Mouse (Mus musculus) WW6 (cell line): Measurements from ENCODE around the gene Nprl2.

Source experiments
- DNase-seq: peaks from one replicate; pipeline ENCODE4 v3.0.0-alpha.2; 2013; ENCODE audit warnings: low read depth, low spot score

Gene Nprl2

DNA sequence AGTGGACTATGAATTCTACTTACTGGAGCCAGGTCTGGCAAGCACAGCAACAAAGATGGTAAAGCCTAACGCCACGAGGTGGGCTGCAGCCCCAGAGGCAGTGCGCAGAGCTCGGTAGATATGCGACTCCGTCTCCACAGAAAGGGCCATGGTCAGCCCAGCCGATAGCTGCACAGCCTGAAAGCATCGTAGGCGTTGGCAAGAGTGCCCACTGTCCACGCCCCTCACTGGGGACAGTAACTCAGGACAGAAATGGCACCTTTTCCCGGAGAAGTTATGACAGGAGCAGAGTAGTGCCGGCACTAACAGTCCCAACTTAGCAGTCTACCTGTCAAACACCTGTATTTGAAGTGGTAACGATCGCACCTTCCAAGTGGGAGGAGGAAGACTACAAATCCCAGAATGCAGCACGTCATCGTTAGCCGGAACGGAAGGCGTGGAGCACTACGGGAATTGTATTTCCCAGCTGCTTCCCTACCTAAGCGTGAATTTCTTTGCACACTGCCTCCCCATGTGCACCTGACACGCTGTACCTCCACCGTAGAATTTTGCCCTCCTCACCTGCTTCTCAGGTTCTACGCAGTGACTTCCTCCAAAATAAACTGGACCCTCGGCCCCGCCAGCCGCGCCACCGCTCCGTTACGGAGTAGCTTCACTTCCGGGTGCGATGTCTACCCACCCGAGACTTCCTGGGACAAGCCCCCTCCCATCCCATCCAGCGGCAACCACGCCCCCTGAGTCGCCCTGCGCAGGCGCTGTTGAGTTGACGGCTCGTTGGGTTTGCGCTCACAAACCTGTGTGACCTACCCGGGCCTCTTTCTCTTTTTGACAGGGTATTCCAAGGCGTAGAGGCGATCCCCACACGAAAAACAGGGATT, at the start of gene Nprl2, which contains the start of gene Cyb561d2:
Gene Nprl2, plus strand, starts transcription at position 753 of the 878 bp plus-strand sequence.
Gene Cyb561d2, minus strand, starts transcription at position 720 of the 878 bp plus-strand sequence.
- DNase-seq = peak; percentile 86

DNA sequence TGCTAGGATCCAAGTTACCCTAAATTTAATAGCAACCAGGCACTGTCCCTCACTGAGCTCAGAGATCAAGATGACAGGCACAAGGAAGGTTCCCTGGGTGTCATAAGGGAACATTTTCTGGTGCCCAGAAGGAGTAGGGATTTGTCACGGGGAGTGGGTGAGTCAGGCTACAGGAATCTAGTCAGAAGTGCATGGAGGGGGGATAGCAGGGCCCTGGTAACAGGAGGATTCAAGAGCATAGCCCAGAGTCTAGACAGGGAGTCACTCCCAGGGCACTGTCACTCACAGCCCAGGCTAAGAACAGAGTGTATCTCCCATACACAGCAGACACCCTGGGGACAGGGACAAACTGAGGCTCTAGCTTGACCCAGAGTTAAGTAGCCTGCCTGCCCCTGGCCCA, 48.5 kb upstream of the Nprl2 start:
- no peak for DNase-seq

DNA sequence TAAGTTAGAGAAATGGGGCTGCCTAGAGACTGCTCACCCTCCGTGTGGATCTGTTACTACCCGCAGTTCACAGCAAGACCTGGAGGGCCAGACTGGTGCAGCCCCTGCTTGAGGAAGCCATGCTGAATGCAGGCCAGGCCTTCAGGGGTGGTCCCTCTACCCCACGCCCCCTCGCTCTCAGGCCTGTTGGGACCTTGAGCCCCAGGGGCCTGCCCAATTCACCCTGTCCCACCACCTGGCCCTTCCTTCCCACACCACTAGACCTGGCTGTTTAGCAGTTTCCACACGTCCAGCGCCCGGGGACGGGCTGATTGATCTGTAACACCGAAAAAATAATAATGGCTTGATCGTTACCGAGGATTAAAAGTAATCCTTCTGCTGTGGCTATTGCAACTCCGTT, 47.8 kb upstream of the Nprl2 start:
- DNase-seq = no peak

DNA sequence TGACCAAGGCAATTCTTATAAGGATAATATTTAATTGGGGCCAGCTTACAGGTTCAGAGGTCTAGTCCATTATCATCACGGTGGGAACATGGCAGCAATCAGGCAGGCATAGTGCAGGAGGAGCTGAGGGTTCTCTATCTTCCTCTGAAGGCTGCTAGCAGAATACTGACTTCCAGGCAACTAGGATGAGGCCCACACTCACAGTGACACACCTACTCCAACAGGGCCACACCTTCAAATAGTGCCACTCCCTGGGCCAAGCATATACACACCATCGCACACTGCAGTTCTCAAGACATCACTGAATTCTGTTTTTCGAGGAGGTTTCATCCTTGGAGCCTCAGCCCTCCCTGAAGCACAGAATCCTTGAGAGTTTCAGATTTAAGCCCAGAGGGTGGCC, 45.7 kb upstream of the Nprl2 start:
- DNase-seq = no peak

DNA sequence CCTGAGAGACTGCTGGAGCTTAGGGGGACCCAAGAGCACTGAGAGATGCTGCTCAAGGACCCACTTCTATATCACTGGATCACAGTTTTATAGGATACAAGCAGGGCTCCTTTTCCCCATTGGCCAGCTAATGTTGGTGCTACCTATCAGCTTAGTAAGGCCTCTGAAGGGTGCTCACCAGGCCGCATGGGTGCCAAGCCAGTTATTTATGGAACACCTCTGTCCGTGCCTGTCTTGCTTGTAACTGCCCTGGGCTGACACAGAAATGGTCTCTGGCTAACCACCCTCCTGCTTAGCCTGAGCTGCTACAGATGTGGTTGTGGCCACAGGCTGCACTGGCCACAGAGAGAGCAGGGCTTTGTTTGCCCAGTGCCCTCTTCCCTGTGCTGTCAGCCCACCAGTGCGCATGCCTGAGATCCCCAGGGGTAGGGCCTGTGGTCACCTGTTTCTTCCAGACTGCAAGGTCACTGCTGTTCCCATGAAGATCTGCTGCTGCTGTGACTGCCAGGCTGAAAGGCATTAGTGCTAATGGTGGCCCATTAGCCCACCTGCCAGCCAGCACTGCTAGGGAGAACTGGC, 41.2 kb upstream of the Nprl2 start:
- no peak for DNase-seq

DNA sequence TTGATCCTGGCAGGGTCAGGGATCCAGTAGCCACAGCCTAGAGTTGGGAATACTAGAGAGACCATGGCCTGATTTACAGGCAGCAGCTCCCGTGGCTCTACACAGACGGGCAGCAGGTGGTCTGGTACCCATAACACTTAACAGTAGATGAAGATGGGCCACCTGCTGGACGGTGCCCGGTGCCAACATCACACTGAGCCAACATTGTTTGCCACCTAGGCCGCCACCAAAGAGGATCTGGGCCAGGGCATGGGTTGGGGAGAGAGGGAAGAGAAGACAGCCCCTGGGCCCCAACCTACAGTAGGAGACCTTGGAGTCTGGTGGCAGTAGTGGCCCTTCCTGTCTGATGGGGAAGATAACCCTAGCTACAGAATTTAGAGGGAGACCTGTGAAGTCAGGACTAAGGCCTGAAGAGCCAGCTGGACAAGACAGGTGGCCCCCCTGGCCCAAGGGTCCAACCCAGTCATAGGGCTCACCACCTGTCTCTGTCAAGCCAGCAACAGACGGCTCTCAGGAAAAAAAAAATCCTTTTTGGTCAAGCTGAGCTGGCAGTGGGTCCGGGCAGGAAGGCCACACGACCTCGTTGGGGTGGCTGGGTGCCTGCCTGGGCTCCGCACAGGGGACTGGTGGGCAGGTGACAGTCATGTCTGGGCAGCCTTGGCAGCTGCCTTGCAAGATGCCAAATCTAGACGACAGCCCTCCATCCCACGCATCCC, 39.7 kb upstream of the Nprl2 start:
- DNase-seq = no peak

DNA sequence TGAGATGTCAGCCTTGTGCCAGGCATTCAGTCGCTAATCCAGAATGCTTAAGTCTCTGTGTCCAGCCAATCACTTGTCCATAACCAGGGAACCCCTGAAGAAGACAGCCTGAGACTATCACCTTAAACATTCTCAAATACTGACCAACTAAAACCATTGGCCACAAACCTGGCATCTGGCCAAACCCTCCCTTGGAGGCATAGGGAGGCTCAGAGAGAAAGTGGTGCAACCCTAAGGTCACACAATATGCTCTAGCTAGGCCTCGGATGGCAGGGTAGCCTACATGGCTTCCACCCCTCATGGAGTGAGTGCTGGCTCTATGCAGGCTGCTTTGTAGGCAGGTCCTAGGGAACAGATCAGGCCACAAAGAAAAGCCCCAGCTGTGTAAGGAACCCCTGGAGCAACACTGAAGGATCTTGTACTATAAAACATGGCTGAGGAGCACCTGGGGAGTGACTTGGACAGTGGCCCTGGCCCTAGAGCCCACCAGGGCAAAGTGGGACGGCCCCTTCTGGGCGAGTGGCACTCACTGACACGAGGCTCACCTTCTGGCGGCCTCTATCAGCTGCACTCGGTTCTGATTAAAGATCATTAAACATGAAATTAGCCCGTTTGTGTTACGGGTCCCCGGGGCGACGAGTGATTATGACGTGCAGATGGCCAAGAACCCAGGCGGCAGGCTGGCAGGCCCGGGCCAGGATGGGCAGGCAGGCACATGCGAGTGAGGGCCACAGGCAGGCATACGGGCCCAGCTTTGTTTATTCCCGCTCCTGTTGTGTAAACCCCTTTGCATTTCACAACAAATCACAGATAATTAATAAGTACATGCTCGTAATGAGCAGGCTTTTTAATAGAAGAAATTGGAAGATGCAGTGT, 37.1 kb upstream of the Nprl2 start:
- no peak for DNase-seq

DNA sequence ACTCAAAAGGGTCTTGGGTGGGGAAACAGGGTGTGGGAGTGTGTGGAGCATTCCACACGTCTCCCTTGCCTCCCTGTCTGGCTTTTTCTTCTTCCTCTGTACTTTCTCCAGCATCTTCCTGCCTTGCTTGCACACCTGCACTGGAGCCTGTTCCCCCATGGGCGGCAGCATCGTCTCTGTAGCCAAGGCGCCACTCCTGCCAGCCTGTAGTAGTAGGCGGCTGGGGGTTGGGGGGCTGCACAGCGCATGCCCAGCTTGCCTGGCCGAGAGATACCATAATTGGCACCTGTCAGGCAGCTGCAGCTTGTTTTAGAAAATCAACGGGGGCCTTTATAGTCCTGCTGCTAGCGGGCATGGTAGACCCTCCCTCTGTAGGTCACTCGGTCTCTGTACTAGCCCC, 33.8 kb upstream of the Nprl2 start:
- DNase-seq = no peak

DNA sequence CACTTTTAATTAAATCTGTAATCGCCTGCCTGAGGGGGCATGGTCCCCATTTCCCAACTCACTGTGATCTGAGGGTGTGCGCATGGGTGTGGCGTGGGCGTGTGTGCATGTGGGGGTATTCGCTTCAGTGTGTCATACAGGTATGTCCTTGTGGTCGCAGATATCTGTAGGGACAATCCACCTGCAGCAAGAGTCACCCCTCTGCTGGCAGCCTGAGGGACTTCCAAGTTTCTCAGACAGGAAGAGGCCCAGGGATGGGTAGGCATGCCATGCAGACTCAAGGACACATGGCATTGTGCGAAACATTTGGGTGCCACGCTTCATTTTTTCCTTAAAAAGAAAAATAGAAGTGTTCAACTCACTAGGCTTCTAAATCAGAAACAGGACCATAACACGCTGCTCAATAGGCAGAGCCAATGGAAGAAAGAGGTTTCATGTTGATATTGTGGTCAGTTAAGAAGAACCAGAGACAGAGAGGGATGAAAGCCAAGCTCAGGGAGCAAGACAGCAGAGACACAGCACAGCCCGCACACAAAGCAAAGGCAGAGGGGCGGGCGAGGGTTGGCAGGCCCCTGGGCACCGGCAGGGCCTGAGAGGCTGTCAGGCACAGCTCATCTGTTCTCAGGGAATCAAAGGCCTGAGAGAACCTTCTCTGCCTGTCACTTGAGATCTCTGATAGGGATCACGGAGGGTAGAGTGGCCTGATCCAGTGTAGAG, 31.5 kb upstream of the Nprl2 start:
- no peak for DNase-seq

DNA sequence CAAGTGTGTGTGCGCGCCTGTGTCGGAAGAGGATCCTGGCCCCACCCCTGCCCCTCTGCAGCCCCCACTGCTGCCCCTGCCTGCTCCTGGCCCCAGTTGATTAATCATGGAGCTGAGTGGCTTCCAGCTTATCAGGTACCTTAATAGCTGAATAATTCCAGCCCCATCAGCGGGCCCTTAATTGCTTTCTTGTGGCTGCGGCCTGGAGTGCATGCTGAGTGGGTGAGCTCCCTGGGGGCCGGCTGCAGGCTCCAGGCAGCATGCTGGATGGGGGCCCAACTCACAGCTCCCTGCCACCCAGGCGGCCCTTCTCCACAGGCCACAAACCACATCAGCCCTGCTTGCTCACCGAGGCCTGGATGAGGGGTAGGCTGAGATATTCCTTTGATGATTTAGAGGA, 30.6 kb upstream of the Nprl2 start:
- DNase-seq = no peak

DNA sequence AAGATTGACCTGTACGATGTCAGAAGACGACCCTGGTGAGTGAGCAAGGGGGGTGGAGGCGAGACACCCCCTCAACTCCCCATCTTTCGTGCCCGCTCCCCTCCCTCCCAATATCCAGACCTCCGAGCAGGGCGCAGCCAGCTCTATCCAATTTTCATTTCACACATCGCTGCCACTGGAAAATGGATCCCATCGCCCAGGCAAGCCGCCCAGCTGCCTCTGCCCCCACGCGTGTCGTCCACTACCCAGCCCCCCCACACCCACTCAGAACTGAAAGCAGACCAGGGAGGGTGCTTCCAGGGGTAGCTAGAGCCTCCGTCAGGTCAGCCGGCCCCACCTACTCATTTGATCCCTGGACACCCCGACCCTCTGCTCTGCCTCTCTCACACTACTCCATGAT, 29.7 kb upstream of the Nprl2 start:
- no peak for DNase-seq

DNA sequence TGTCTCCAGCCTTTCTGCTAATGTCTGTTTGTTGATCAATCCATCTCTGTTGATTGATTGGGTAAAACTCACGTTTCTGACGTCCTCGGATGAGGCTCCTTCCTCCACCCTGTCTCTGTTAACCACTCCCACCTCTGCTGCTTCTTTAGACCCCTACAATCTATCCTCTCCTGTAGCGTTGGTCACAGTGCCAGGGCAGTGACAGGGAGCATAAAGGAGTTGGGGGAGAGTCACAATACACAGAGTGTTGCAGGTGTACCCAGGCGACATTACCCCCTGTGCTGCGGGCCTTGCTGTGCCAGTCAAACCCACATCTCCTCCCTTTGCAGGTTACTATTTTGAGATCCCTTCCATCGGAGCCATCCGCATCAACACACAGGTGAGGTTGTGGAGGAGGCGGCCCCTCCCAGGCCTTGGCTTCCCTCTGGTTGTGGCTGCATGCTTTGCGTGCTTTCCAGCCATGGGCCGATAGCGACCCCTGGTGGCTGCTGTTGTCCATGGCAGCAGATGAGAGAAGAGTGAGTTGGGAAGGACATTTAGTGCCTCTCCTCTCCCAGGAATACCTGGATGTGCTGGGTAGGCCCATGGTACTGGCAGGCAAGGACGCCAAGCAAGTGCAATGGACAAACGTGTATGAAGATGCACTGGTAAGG, 27.6 kb upstream of the Nprl2 start:
- DNase-seq = peak; percentile 48

DNA sequence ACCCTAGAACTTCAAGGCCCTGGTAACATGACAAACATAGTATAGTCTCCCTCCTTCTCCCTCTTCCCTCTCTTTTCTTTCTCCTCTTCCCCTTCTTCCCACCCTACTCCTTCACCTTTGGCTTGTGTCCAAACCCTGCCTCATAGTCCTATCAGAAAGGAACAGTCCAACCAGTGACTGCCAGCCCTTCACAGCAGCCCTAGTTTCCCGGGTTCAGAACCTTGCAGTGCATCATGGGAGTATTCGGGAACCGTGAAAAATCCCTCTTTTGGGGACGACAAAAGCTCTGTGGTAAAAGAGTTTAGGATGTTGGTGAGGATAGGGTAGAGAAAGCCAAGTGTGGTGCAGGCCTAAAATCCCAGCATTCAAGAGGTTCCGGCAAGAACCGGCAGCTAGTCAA, 21.7 kb upstream of the Nprl2 start:
- no peak for DNase-seq

DNA sequence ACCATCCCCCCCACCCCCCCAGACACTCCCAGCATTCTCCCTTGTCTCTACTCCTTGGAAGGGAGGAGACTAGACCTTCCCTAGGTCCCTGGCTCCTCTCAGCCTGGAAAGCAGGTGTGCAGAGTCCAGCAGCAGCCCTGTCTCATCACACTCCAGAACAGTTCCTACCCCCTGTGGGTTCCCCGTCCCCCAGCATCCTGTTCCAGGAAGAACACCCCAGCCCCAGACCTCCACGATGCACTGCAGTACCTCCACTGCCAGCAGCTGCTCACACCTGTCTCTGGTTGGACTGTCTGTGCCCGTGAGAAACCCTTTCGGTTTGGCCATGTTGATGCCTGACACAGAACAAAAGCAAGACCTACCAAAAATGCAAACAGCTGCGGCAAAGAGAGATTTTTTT, 20.8 kb upstream of the Nprl2 start:
- no peak for DNase-seq

DNA sequence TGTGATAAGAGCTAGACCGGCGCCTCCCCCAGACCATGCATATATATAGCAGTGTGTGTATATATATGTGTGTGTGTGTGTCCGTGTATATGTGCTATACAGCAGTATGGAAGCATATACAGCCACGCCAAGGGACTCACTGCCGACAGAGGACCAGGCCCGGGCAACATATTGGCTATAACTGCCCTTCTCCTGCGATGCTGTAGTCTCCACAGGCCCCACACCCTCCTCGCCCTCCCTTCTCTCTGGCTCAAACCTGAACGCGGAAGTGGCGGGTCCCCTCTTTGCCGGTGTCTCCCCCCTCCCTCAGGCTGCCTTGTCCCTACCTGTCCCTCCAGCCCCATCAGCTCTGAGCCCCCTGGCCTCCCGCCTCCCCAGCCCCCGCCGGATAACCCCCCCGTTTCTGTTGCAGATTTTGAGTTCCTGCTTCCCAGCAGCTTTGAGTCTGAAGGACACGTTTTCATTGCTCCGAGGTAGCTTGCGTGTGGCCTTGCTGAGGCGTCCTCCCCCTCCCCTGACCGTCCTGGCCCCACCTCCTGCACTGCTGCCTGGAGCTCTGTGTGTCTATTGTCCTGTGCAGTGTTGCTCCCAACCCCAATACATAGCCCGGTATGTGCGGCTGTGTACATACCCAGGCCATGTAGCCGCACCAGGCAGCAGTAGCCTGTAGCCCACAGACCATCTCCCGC, 20.2 kb upstream of the Nprl2 start:
- no peak for DNase-seq

DNA sequence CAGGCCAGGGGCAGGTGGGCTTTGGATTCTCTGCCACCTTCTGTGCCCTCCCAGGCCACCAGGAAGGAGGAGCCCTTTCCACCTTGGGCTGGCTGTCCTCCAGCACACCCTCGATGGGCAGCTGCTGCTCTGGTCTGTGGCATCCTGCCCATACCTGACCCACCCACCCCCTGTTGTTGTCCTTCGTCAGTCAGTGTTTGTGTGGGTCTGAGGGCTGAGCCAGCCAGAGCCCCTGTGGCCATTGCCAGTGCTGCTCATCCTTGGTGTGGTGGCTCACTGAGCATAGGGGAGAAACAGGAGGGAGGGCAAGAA, 19.7 kb upstream of the Nprl2 start:
- DNase-seq = no peak

DNA sequence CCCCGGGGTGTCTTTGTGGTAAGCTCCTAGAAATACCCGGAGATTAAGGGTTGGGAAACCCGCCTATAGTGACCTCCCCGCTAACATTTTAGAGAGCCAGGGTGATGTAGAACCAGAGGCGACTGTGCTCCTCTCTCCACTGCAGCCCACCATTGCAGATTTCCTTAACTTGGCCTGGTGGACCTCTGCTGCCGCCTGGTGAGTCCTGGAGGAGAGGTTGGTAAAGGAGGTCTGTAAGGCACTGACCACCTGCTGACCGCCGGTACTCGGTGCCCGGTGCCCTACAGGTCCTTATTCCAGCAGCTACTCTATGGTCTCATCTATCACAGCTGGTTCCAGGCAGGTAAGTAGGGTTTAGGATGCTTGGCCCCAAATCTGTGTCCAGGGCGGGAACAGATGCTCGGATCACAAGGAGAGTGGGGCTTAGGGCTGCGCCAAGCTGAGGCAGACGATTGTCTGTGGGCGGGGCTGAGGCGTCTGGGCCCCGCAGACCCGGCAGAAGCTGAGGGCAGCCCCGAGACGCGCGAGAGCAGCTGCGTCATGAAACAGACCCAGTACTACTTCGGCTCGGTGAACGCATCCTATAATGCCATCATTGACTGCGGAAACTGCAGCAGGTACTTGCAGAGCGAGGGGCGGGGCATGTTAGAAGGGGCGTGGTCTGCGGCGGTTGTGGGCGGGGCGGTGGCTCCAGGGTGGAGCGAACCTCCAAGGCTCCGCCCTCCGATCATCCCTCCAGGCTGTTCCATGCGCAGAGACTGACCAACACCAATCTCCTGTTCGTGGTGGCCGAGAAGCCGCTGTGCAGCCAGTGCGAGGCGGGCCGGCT, 15.6 kb upstream of the Nprl2 start:
- DNase-seq = peak; percentile 58

DNA sequence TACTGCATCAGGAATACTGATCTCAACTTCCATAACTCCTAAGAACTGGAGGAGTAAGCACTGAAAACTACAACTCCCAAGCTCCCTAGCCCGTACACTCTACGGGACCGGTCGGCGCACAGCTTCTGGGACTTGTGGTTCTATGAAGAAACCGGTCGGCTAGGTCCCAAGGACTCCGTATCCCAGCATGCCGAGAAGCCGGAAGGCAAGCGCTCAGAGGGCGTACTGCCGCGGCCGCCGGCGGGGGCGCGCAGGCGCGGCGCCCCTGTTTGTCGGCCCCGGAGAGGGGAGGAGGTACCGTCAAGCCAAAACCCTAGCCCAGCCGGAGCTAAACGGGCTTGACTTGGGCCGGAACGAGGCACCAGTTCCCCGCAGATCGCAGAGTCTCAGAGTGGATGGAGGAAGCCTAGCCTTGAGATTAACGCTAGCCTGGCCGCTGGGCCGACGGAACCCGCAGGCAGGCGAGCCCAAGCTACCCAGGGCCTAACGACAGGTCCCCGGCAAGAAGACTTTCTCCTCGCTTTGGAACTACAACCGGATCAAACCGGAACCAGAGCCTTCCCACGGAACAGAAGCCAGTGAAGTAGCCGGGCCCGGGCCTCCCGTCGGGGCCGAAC, 8.1 kb upstream of the Nprl2 start, which contains the start of gene Tmem115:
Gene Tmem115, plus strand, starts transcription at position 155 of the 617 bp plus-strand sequence.
- peak; percentile 93 for DNase-seq
